Mouse (Mus musculus): ENCODE results near the gene Coa4. TPM values are rescaled to one million over a fixed set of nuclear protein-coding genes. Genes with fewer than 3 reads are reported as not detected.
A peak's percentile ranks its signal among the peaks of the same experiment; 100 is the strongest.

The Coa4 gene
- polyA plus RNA-seq, 2 experiments: 9.4 to 13.9 TPM

DNA sequence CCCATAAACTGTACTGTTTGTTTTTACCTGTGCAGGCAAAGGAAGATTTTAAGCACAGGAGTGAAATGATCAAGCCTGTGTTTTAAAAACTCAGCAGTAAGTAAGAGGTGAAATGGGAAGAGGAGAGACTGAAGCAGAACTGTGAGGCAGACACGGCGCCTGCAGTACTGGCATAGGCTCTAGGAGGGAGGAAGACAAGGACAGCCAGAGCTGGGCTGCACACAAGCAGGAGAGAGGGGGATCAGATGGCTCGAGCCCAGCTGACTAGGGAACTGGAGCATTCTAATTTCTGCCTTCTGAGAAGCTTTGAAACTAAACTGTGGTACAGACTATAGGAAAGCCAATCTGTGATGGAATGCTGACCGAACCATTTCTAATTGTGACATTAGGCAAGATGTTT lies 35.8 kb downstream of the Coa4 start:
- Histone ChIP-seq H3K9ac (replicated peaks) (no peak overlapping the region), H3K36me3 (replicated peaks; ENCODE audit: control insufficient read depth, insufficient read depth, low read depth) (no peaks in the 10 kb centered on the region; the same call in 1 of the 2 replicates), H3K27me3 (ENCODE audit: control insufficient read depth, insufficient read depth, low read length) (no peaks in the 10 kb centered on the region), H3K4me2 (ENCODE audit: low read depth) (no peak overlapping the region), H3K27ac (peak overlapping the region; percentile 78), H3K9me3 (ENCODE audit: control insufficient read depth, low read length) (no peaks in the 10 kb centered on the region), H3K4me1 (replicated peaks; ENCODE audit: control insufficient read depth in 2 of 2, insufficient read depth in 2 of 2, low read length in 1 of 2) (peaks cover 26 to 32% of the 10 kb centered on the region in 2 experiments), H3K4me3 (ENCODE audit: insufficient read depth in 1 of 2, low read depth in 2 of 2, low read length in 2 of 2) (no peak overlapping the region)
- TF ChIP-seq EP300 (IDR thresholded peaks at IDR 0.05; ENCODE audit: low read depth) (no peak), CTCF (IDR thresholded peaks at IDR 0.05; ENCODE audit: low read depth) (no peak)
- no peak for ATAC-seq (ENCODE audit: insufficient read depth)
- no peak for DNase-seq (ENCODE audit: low read depth in 3 of 3, low spot score in 3 of 3)
- WGBS (ENCODE audit: insufficient replicate concordance): 83% methylated on average over 4 of the region's 4 CpGs

DNA sequence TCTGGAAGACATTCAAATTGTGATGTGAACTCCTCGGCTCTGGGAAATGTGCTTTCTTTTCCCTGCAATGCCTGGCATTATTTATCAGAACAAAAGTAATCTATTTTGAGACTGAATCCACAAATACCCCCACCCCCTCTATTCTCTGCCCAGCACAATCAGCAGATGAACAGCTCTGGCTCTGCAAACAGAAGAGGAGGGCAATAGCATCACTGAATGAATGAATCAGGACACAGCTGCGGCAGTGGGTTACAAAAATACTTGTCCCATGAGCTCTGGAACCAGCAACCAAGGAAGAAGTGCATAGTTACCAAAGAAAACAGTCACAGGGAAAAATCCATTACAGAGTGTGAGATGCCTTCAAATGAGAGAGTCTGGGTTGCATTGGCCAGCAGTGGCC lies 41.9 kb downstream of the Coa4 start:
- H3K4me3 ChIP-seq (ENCODE audit: insufficient read depth in 1 of 2, low read depth in 2 of 2, low read length in 2 of 2): no peak overlapping the region
- H3K9ac ChIP-seq (replicated peaks): no peak overlapping the region
- no peak overlapping the region for H3K4me2 ChIP-seq (ENCODE audit: low read depth)
- 74% methylated on average over 2 of the region's 2 CpGs for WGBS (ENCODE audit: insufficient replicate concordance)
- H3K4me1 ChIP-seq (replicated peaks; ENCODE audit: control insufficient read depth in 2 of 2, insufficient read depth in 2 of 2, low read length in 1 of 2): peaks cover 12 to 14% of the 10 kb centered on the region in 2 experiments
- H3K27ac ChIP-seq: no peak overlapping the region; the same call in 1 of the 2 replicates
- H3K27me3 ChIP-seq (ENCODE audit: control insufficient read depth, insufficient read depth, low read length): no peaks in the 10 kb centered on the region
- DNase-seq (ENCODE audit: low read depth in 3 of 3, low spot score in 3 of 3): no peak
- H3K9me3 ChIP-seq (ENCODE audit: control insufficient read depth, low read length): no peaks in the 10 kb centered on the region
- H3K36me3 ChIP-seq (replicated peaks; ENCODE audit: control insufficient read depth, insufficient read depth, low read depth): no peaks in the 10 kb centered on the region; the same call in 1 of the 2 replicates
- TF ChIP-seq EP300 (IDR thresholded peaks at IDR 0.05; ENCODE audit: low read depth) (no peak), CTCF (IDR thresholded peaks at IDR 0.05; ENCODE audit: low read depth) (no peak)
- ATAC-seq (ENCODE audit: insufficient read depth): no peak

GRCm38 (mm10) chr7:100582235-100582634 lies 45.4 kb downstream of the Coa4 start:
- Histone ChIP-seq H3K9ac (replicated peaks) (peak overlapping the region; percentile 82), H3K27me3 (ENCODE audit: control insufficient read depth, insufficient read depth, low read length) (no peaks in the 10 kb centered on the region), H3K4me1 (replicated peaks; ENCODE audit: control insufficient read depth in 2 of 2, insufficient read depth in 2 of 2, low read length in 1 of 2) (peaks cover 12 to 14% of the 10 kb centered on the region in 2 experiments), H3K4me2 (ENCODE audit: low read depth) (peak overlapping the region; percentile 84), H3K36me3 (replicated peaks; ENCODE audit: control insufficient read depth, insufficient read depth, low read depth) (no peaks in the 10 kb centered on the region), H3K27ac (no peak overlapping the region), H3K9me3 (ENCODE audit: control insufficient read depth, low read length) (no peaks in the 10 kb centered on the region), H3K4me3 (ENCODE audit: insufficient read depth in 1 of 2, low read depth in 2 of 2, low read length in 2 of 2) (peak overlapping the region; percentile 7 to 74; a peak in 3 of 4 replicates)
- DNase-seq (ENCODE audit: low read depth in 3 of 3, low spot score in 3 of 3) (no peak), ATAC-seq (ENCODE audit: insufficient read depth) (no peak)
- TF ChIP-seq EP300 (IDR thresholded peaks at IDR 0.05; ENCODE audit: low read depth): no peak
- TF ChIP-seq CTCF (IDR thresholded peaks at IDR 0.05; ENCODE audit: low read depth): no peak
- WGBS (ENCODE audit: insufficient replicate concordance): 34% methylated on average over 7 of the region's 7 CpGs

- DNase-seq (ENCODE audit: low read depth in 3 of 3, low spot score in 3 of 3) (peak; percentile 78 to 85 (median 84)), ATAC-seq (ENCODE audit: insufficient read depth) (peak; percentile 97)
- peak overlapping the region; percentile 82 for H3K9ac ChIP-seq (replicated peaks)
- H3K4me3 ChIP-seq (ENCODE audit: insufficient read depth in 1 of 2, low read depth in 2 of 2, low read length in 2 of 2): peak overlapping the region; percentile 74 to 98
- WGBS (ENCODE audit: insufficient replicate concordance): under 1% methylated on average over 31 of the region's 31 CpGs
- H3K27me3 ChIP-seq (ENCODE audit: control insufficient read depth, insufficient read depth, low read length): no peaks in the 10 kb centered on the region
- peak overlapping the region; percentile 61; the same call in 1 of the 2 replicates for H3K27ac ChIP-seq
- TF ChIP-seq EP300 (IDR thresholded peaks at IDR 0.05; ENCODE audit: low read depth) (peak; percentile 11; the same call in 1 of the 2 replicates), CTCF (IDR thresholded peaks at IDR 0.05; ENCODE audit: low read depth) (no peak)
- H3K4me2 ChIP-seq (ENCODE audit: low read depth): peak overlapping the region; percentile 84
- no peaks in the 10 kb centered on the region for H3K9me3 ChIP-seq (ENCODE audit: control insufficient read depth, low read length)
- peaks cover 12 to 14% of the 10 kb centered on the region in 2 experiments for H3K4me1 ChIP-seq (replicated peaks; ENCODE audit: control insufficient read depth in 2 of 2, insufficient read depth in 2 of 2, low read length in 1 of 2)
- no peaks in the 10 kb centered on the region for H3K36me3 ChIP-seq (replicated peaks; ENCODE audit: control insufficient read depth, insufficient read depth, low read depth)
Observed at GRCm38 (mm10) chr7:100582727-100583236, 45.9 kb downstream of the Coa4 start.

DNA sequence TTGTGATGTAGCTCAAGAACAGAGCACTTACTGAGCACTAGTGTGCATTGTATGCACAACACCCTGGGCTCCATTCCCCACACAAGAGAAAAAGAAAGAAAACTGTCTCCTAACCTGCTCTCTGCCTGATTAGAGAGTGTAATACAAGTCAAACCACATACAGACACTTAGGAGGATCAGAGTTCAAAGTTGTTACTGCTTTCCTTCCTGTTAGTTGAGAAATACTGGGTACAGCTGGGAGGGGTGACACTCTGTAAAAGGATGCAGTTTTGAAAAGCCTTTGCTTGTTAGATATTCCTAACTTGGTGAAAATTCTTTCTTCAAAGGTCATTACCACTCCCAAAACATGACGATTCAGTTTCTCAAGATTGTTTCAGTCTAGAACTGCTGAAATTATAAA lies 52.9 kb downstream of the Coa4 start:
- Histone ChIP-seq H3K27me3 (ENCODE audit: control insufficient read depth, insufficient read depth, low read length) (no peaks in the 10 kb centered on the region), H3K9ac (replicated peaks) (no peak overlapping the region), H3K4me1 (replicated peaks; ENCODE audit: control insufficient read depth in 2 of 2, insufficient read depth in 2 of 2, low read length in 1 of 2) (peaks cover 3 to 9% of the 10 kb centered on the region in 2 experiments), H3K4me2 (ENCODE audit: low read depth) (no peak overlapping the region), H3K27ac (peak overlapping the region; percentile 21), H3K36me3 (replicated peaks; ENCODE audit: control insufficient read depth, insufficient read depth, low read depth) (no peaks in the 10 kb centered on the region), H3K4me3 (ENCODE audit: insufficient read depth in 1 of 2, low read depth in 2 of 2, low read length in 2 of 2) (no peak overlapping the region), H3K9me3 (ENCODE audit: control insufficient read depth, low read length) (no peaks in the 10 kb centered on the region)
- DNase-seq (ENCODE audit: low read depth in 3 of 3, low spot score in 3 of 3) (no peak), ATAC-seq (ENCODE audit: insufficient read depth) (no peak)
- WGBS (ENCODE audit: insufficient replicate concordance): 67% methylated on average over 1 of the region's 1 CpGs
- no peak for TF ChIP-seq CTCF (IDR thresholded peaks at IDR 0.05; ENCODE audit: low read depth)
- TF ChIP-seq EP300 (IDR thresholded peaks at IDR 0.05; ENCODE audit: low read depth): no peak

Other genes starting within 250 kb of the Coa4 start
- 9.1 and 9.2 TPM in 2 replicates for gene C2cd3, start 164.8 kb upstream of the Coa4 start, polyA plus RNA-seq (2012; rRNA removed)
- gene C2cd3, start 164.8 kb upstream of the Coa4 start, polyA plus RNA-seq (2014; fragmentation: Nextera tagmentation; extraction: Ambion mirVana): 10.2 and 12.2 TPM in 2 replicates
- gene Ppme1, start 164.8 kb upstream of the Coa4 start, polyA plus RNA-seq (2012; rRNA removed): 20.4 and 26.9 TPM in 2 replicates
- gene Ppme1, start 164.8 kb upstream of the Coa4 start, polyA plus RNA-seq (2014; fragmentation: Nextera tagmentation; extraction: Ambion mirVana): 18.9 and 21.4 TPM in 2 replicates
- gene Ucp3, start 64.1 kb upstream of the Coa4 start, polyA plus RNA-seq (2012; rRNA removed): 0.02 TPM in 1 of 2 replicates, not detected in the other
- gene Ucp3, start 64.1 kb upstream of the Coa4 start, polyA plus RNA-seq (2014; fragmentation: Nextera tagmentation; extraction: Ambion mirVana): not detected in 2 replicates
- gene Ucp2, start 43.7 kb upstream of the Coa4 start, polyA plus RNA-seq (2012; rRNA removed): 329 and 337 TPM in 2 replicates
- 556 and 628 TPM in 2 replicates for gene Ucp2, start 43.7 kb upstream of the Coa4 start, polyA plus RNA-seq (2014; fragmentation: Nextera tagmentation; extraction: Ambion mirVana)
- 0.58 and 0.64 TPM in 2 replicates for gene Dnajb13, start 22.1 kb upstream of the Coa4 start, polyA plus RNA-seq (2012; rRNA removed)
- 2.0 and 2.3 TPM in 2 replicates for gene Dnajb13, start 22.1 kb upstream of the Coa4 start, polyA plus RNA-seq (2014; fragmentation: Nextera tagmentation; extraction: Ambion mirVana)
- gene Rab6a, start 70.3 kb downstream of the Coa4 start, polyA plus RNA-seq (2012; rRNA removed): 17.0 and 24.3 TPM in 2 replicates
- gene Rab6a, start 70.3 kb downstream of the Coa4 start, polyA plus RNA-seq (2014; fragmentation: Nextera tagmentation; extraction: Ambion mirVana): 39.8 and 43.9 TPM in 2 replicates
- 15.1 and 21.5 TPM in 2 replicates for gene Mrpl48, start 71.2 kb downstream of the Coa4 start, polyA plus RNA-seq (2012; rRNA removed)
- gene Mrpl48, start 71.2 kb downstream of the Coa4 start, polyA plus RNA-seq (2014; fragmentation: Nextera tagmentation; extraction: Ambion mirVana): 47.2 and 50.8 TPM in 2 replicates
- gene Plekhb1, start 125.3 kb downstream of the Coa4 start, polyA plus RNA-seq (2012; rRNA removed): 0.29 and 0.42 TPM in 2 replicates
- 0.24 and 0.43 TPM in 2 replicates for gene Plekhb1, start 125.3 kb downstream of the Coa4 start, polyA plus RNA-seq (2014; fragmentation: Nextera tagmentation; extraction: Ambion mirVana)
- gene Fam168a, start 169.6 kb downstream of the Coa4 start, polyA plus RNA-seq (2012; rRNA removed): 4.1 TPM in 2 replicates
- 4.4 and 6.3 TPM in 2 replicates for gene Fam168a, start 169.6 kb downstream of the Coa4 start, polyA plus RNA-seq (2014; fragmentation: Nextera tagmentation; extraction: Ambion mirVana)